Mouse (Mus musculus) lung, embryonic 14.5 days (tissue): ENCODE data around the gene Dock8. TPM values are rescaled to one million over a fixed set of nuclear protein-coding genes. Genes with fewer than 3 reads are reported as not detected.

ENCODE experiments used
- ATAC-seq: fragments of 200-750 bp; cut with Nextera tagmentation; 2 replicates; pipeline ENCODE4 v1.8.0; 2017; ENCODE audit warnings: mild to moderate bottlenecking, moderate TSS enrichment, moderate library complexity; ENCODE audit not compliant: insufficient read depth
- DNase-seq: peaks from one replicate; pipeline ENCODE4 v3.0.0-alpha.2; 2015
- H3K27ac ChIP-seq: fragments of 300-500 bp; sonication (generic); 2 replicates; pipeline ENCODE4 v1.5.1; 2014; ENCODE audit warnings: low read depth, mild to moderate bottlenecking, moderate library complexity
- H3K27me3 ChIP-seq: fragments of 300-500 bp; sonication (generic); 2 replicates; pipeline ENCODE4 v1.6.1; 2014; ENCODE audit warnings: low read length, control low read depth; ENCODE audit not compliant: insufficient read depth
- H3K36me3 ChIP-seq: fragments of 300-500 bp; sonication (generic); 2 replicates; pipeline ENCODE4 v1.6.1; 2014; ENCODE audit warnings: control low read depth; ENCODE audit not compliant: insufficient read depth
- H3K4me1 ChIP-seq: fragments of 300-500 bp; sonication (generic); 2 replicates; pipeline ENCODE4 v1.6.1; 2014; ENCODE audit warnings: antibody characterized with exemption, control low read depth; ENCODE audit not compliant: insufficient read depth
- H3K4me2 ChIP-seq: fragments of 300-500 bp; sonication (generic); 2 replicates; pipeline ENCODE4 v1.6.1; 2014; ENCODE audit warnings: mild to moderate bottlenecking
- H3K4me3 ChIP-seq: fragments of 300-500 bp; sonication (generic); 2 replicates; pipeline ENCODE4 v1.5.1; 2014; ENCODE audit warnings: low read depth, low read length
- H3K9ac ChIP-seq: fragments of 300-500 bp; sonication (generic); 2 replicates; pipeline ENCODE4 v1.6.1; 2014
- H3K9me3 ChIP-seq: fragments of 300-500 bp; sonication (generic); 2 replicates; pipeline ENCODE4 v1.6.1; 2016; ENCODE audit warnings: low read depth, low read length, control low read depth
- CTCF ChIP-seq: IDR thresholded peaks from 2 replicates; pipeline ENCODE4 v1.5.1; 2016; ENCODE audit warnings: antibody characterized with exemption, low read depth
- WGBS: fragments of 180-500 bp; shearing (Covaris S2); extraction: QIAGEN DNeasy Blood & Tissue Kit; methylation state at CpG from one replicate; pipeline ENCODE4 v1.1.7; 2014; 5-methylcytosine and 5-hydroxymethylcytosine counted together
- polyA plus RNA-seq: library from polyadenylated mRNA; unstranded; fragments of >200 nt; fragmentation: Nextera tagmentation; extraction: Ambion mirVana; gene quantifications from 2 replicates; pipeline ENCODE4 v1.2.1, GENCODE M21; 2014

Dock8 gene
- polyA plus RNA-seq, 1 experiment from 2014 or later, result 4.4 TPM

DNA sequence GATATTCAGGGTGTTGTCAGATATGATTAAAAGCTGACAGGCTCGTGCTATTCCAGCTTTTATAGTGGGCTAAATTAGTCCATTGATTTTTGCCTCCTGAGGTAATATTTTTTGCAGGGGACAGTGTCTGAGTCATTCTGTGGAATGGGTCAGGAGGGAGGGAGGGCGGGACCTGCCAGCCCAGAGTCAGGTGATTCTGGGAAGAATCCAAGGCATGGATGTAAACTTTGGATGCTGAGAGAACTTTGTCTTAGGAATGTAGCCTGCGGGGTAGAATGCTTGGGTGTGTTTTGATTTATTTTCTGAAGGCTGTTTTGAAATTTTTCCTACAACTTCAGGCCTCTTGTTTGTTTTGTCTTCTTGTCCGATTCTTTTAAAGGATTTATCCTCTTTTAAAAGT is 244.2 kb downstream of the Dock8 start:
- Histone ChIP-seq H3K36me3 (no peaks in the 10 kb centered on the region), H3K9me3 (no peaks in the 10 kb centered on the region), H3K4me2 (no peak overlapping the region), H3K9ac (no peak overlapping the region), H3K27ac (no peak overlapping the region), H3K27me3 (no peaks in the 10 kb centered on the region), H3K4me3 (no peak overlapping the region), H3K4me1 (0 out of 2 replicates have a peak, but pooled peaks cover 5% of the 10 kb centered on the region)
- 60% methylated on average over 4 of the region's 4 CpGs for WGBS
- no peak for DNase-seq
- TF ChIP-seq CTCF, result no peak
- ATAC-seq, result no peak

DNA sequence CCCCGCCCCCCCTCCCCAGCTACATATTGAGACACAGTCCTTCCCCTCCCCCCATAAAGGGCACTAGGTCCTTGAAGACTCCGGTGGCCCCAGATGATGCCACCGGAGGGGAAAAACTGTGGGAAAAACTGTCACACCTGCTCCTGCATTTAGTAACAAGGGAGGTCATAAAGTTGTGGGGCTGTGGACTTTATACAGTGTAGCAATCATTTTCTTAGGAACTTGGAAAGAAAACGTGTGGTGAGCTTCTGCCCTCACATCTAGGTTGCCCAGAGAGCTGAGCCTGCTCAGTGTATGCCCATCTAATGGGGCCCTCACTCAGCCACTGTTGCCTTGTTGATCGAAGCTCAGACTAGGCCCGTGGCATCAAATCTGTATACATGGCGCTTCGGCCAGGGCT is 246.7 kb downstream of the Dock8 start:
- no peak overlapping the region for H3K9ac ChIP-seq
- TF ChIP-seq CTCF, result no peak
- WGBS, result 91% methylated on average over 8 of the region's 8 CpGs

DNA sequence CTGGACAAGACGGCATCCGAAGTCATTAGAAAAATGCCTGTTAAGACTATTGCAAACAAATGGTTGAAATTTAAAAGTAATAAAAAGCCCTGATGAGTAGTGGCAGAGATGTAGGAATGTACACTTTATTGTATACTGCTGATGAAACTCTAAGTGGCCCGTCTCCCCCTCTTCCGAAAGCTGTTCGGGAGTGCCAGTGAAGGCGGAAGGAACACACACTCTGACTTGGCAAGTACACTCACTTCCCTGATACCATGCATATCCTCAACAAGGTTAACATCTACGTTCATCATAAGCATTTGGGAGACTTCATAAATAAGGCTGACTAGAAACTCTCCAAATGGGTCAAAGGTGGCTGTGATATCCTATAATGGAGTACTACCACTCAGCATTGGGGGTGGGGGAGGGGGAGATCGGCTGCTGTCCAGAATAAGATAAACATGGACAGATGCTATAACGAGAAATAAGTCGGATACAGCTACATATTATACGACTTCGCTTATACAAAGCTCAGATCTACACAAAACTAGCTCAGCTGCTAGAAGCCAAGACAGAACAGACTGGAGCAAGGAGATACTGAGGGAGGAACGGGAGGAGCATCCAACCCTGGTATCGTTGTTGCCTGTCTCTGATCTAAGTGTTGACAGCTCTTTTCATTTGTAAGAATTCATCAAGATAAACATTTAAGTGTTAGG is 248.7 kb downstream of the Dock8 start:
- DNase-seq, result peak; percentile 70
- Histone ChIP-seq H3K36me3 (no peaks in the 10 kb centered on the region), H3K9me3 (no peaks in the 10 kb centered on the region), H3K9ac (no peak overlapping the region), H3K4me3 (no peak overlapping the region), H3K27me3 (no peaks in the 10 kb centered on the region), H3K4me1 (0 out of 2 replicates have a peak, but pooled peaks cover 5% of the 10 kb centered on the region), H3K27ac (no peak overlapping the region), H3K4me2 (peak overlapping the region; percentile 18; the same call in 1 of the 2 replicates)
- no peak for TF ChIP-seq CTCF
- 39% methylated on average over 14 of the region's 14 CpGs for whole genome bisulfite sequencing
- peak; percentile 68 for ATAC-seq

More for the DNA sequence above, 246.7 kb downstream of the Dock8 start:
- ATAC-seq (no peak), DNase-seq (no peak)
- Histone ChIP-seq H3K9me3 (no peaks in the 10 kb centered on the region), H3K36me3 (no peaks in the 10 kb centered on the region), H3K27me3 (no peaks in the 10 kb centered on the region), H3K4me2 (no peak overlapping the region), H3K4me1 (0 out of 2 replicates have a peak, but pooled peaks cover 5% of the 10 kb centered on the region), H3K4me3 (no peak overlapping the region), H3K27ac (no peak overlapping the region)

DNA sequence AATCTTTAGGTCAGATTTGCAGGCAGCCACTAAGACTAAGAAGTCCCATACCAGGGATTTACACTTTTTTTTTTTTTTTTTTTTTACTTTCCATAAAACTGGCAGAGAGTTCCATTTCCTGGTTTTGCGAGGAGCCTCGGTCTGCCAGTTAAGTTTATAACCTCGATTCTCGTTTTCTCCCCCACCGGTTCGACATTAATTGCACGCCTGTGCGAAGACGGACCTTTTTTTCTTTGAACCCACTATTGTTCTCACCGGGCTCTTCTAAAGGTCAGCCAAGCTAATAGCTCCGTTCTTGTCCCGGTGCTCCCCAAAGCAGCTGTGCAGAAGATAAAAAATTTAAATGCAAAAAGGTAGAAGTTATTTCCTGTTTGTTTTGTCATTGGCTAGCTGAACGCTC is 249.9 kb downstream of the Dock8 start:
- 69% methylated on average over 13 of the region's 13 CpGs for WGBS
- Histone ChIP-seq H3K9ac (no peak overlapping the region), H3K4me3 (no peak overlapping the region), H3K4me1 (0 out of 2 replicates have a peak, but pooled peaks cover 5% of the 10 kb centered on the region), H3K9me3 (no peaks in the 10 kb centered on the region), H3K27me3 (no peaks in the 10 kb centered on the region), H3K4me2 (no peak overlapping the region), H3K27ac (no peak overlapping the region), H3K36me3 (no peaks in the 10 kb centered on the region)
- DNase-seq (no peak), ATAC-seq (no peak)
- no peak for TF ChIP-seq CTCF

DNA sequence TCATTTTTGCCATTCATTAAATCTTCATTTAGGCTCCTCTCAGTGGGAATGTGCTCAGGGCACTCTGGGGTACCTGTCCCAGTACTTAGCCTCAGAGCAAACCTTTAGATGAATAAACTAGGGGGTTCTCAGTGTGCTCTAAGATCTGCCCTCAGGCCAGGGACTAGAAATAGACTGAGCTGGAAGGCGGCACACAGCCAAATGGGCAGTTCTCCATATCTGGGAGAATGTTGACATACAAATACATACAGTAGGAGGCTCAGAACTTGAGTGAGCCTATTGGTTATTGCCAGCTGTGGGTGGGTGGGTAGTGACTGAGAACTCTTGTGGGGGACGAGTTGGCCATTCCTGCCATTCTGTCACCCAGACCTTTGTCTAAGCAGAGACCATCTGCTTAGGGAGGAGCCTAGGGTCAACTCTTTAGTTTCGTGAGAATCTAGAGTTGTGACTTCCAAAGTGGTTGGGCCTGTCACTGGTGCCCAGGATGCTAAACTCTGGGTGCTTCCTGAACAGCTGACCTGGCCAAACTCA is 252.3 kb downstream of the Dock8 start:
- H3K4me3 ChIP-seq, result no peak overlapping the region
- DNase-seq (peak; percentile 54), ATAC-seq (no peak)
- TF ChIP-seq CTCF, result no peak
- no peaks in the 10 kb centered on the region for H3K9me3 ChIP-seq
- H3K27ac ChIP-seq, result no peak overlapping the region
- no peak overlapping the region for H3K9ac ChIP-seq
- H3K27me3 ChIP-seq, result no peaks in the 10 kb centered on the region
- WGBS, result 67% methylated on average over 3 of the region's 3 CpGs
- no peak overlapping the region for H3K4me2 ChIP-seq
- no peaks in the 10 kb centered on the region for H3K36me3 ChIP-seq
- 0 out of 2 replicates have a peak, but pooled peaks cover 5% of the 10 kb centered on the region for H3K4me1 ChIP-seq

Other genes starting within 250 kb of the Dock8 start
- gene Pgm5, start 137.7 kb upstream of the Dock8 start, polyA plus RNA-seq, result 2.7 and 2.9 TPM in 2 replicates
- gene Gm10053, start 123.8 kb upstream of the Dock8 start, polyA plus RNA-seq, result 235 and 240 TPM in 2 replicates
- gene Foxd4, start 98.3 kb upstream of the Dock8 start, polyA plus RNA-seq, result not detected in 2 replicates
- 20.0 and 21.5 TPM in 2 replicates for gene Cbwd1, start 37.9 kb upstream of the Dock8 start, polyA plus RNA-seq
- gene Kank1, start 237.4 kb downstream of the Dock8 start, polyA plus RNA-seq, result 16.2 and 18.5 TPM in 2 replicates